Mouse (Mus musculus): Measurements from ENCODE around the gene Slc7a11.

Slc7a11 gene

DNA sequence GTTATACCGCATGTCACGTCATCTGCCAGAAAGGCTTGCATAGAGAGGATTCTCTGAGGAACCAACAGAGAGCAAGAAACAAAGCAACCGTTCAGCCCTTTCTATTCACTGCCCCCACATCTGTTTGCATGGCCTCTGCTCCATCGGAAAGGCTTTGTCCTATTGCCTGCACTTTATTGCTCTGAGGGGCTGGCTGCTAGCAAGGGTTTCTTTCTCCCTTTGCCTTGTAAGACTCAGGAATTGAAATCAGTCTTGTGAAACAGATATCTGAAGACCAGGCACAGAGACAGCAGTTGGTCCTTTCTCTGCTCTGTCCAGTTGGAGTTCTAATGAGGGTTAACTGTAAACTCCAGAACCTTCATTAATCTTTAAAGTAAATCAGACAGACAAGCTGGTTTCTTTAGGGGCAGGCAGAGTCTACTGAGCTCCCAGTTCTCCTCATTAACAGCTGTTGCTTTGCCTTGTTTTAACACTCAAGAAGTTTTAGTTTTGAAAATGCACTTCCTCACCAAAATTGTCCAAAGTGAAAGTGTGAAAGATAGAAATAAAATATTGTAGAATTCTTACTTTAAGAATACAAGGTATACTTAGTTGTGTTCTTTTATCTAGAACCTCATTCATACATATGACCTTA is 575.3 kb downstream of the Slc7a11 start:
- DNase-seq (ENCODE audit: low spot score in 2 of 2), result no peak

DNA sequence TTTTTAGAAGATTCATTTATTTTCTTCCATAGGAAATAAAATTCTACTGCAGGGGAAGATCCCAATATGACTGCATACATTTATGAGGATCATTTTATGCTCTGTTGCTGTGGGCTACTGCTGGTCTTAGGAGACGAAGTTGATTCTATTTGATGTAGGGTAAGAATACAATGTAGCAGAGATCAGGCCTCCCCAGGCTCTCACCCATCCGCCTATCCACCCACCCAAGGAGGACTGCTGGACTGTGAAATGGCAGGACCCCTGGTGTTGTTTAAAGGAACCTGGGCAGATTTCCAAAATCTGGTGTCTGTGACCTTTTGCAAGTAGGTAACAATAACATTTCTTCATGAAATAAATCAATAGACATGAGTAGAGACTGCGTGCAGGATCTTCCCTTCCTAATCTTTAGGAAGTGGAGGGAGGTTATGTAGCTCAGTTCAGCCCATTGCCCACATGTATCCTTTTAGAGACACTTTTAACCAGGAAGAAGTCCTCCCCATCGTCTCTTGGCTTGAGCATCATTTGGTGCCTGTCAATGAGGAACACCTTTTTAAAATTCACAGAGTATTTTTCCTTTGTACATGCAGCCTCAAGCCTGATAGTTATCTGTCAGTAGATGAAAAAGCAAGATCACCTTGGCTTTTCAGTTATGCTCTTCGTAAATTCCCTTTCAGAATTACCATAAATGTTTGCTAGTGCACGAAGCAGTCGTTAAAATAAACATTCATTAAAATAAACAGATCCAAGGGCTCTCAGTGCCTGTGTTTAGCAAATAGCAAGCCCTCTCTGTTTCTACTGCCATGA is 576.1 kb downstream of the Slc7a11 start:
- no peak for DNase-seq (ENCODE audit: low spot score in 2 of 2)

DNA sequence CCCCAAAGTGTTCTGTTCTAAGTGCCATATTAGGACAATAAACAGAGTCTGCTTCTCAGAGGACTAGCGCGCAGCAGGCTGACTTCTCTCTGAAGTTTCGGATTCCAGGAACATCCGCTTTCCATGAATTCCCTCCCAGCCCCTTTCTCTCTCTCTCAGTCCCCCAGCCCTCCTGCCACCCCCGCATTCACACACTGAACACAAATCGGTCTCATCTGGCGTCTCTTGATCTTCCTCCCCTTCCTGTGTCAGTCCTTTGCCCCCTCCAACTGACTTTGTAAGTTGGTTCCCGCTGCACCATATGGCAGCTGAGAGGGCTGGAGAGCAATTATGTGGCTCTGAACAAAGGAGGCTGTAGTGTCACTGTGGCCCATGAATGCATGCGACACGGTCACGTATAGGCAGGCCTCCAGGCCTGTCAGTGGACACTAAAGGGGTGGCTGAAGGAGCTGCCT is 577.3 kb downstream of the Slc7a11 start:
- no peak for DNase-seq (ENCODE audit: low spot score in 2 of 2)

DNA sequence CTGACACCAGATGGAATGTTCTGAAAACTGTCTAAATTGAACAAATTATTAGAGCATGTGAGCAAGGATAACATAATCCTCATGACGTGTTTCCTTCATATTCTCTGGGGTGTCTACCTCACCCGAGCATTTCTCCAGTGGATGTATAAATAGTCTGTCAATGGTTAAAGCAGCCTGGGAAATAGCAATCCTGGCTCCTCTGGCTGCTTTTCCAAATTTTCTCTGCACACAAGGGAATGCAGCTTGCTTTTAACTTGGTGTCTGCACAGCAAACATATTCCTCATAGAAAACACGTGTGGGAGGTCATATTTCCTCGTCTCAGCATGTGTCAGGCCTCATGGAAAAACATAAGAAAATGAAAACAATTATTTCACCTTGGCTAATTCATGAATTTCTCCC is 586.6 kb downstream of the Slc7a11 start:
- DNase-seq (ENCODE audit: low spot score in 2 of 2), result no peak

DNA sequence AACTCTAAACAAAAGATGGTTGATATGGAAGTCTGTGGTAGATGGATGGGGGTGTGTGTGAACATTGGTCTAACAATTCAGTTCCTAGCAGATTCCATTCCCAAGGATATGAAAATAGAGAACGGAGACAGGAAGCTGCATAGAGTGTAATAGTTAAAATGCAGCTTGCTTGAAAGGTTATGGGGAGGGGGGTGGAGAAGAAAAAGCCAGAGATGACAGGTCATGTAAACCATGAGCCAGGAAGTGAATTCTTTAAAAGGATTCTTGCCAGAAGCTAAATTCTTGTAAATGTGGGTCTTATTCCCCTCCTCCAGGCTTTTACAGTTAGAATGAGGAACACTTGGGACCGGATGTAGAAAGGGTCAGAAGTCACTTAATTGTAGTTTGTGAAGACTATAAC is 589.1 kb downstream of the Slc7a11 start:
- DNase-seq (ENCODE audit: low spot score in 2 of 2), result no peak

DNA sequence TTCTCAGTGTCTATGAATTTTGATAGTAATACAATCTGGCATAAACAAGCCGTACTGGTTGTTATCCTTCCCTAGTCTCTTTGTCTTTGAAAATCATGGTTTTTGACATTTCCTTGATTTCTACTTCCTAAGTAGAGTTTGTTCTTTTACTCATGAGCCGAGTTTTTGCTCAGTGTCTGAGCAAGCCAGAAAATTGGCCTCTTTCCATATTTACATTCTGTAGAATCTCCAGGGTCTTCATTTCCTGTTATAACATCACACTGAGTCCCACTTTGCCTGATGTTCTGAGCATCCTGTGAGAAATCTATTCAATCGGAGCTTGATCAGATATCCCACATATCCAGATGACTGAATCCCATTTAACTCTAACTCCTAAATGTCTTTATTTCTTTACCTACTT is 600.4 kb downstream of the Slc7a11 start:
- DNase-seq (ENCODE audit: low spot score in 2 of 2), result no peak

Measured in frontal cortex, postnatal 36 days (tissue).